Mouse (Mus musculus): ENCODE measurements at regions not wholly inside any gene's neighbourhood (a gene's known extent, or its start where the extent isn't known, plus 50 kb on each side); places are given as distances from the start of the nearest gene placed in this dataset.

DNA sequence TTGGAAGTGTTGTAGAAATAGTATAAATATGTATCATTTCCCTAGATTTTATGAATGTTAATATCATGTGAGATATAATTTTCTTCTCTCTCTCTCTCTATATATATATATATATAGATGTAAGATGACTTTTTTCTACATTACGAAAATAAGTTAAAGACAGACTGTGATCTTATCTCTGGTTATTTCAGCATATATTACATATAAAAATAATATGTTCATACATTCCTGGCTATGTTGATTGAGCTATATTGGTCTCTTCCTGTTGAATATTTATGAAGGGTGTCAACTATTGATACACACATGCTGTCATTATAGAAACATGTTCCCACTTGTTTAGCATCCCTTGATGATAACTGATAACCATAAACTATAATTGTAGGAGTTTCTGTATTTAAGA, 793.2 kb upstream of the Fat3 start:
- no peak for DNase-seq (ENCODE audit: low spot score)

DNA sequence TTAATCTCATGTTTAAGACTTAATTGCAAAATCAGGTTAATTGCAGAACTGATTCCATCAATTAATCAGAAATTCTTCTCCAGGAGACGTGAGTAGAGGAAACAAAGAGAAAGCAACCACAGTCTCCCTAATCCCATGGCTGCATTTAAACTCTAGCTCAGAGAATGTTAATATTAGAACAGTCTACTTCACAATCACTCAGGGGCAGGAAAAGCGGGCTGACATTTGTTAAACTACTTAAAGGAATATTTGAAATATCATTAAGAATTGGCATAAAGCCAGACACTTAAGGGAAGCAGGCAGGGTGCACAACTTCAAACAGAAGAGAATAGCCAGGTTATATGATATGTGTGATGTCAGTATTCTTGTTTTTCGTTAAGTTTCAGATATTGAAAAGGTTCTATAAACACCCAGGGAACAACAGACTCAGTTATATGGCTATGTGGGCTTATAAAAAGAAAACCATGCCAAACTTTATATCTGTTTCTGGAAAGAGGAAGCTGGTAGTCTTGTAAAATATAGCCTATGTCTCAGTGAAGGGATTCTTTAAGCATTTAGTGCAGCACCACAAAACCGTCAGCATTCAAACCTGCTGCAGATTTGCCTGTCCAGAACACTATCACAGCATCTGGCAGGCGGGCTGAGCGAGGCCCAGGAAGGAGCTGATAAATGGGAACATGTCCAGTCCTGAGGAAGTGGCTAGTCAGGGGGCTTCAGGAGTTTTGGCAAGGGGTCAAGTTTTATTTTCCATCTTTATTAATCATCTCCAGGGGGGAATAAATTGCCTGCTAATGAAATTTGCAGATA, 787.9 kb upstream of the Fat3 start:
- peak; percentile 6 for DNase-seq (ENCODE audit: low spot score)

DNA sequence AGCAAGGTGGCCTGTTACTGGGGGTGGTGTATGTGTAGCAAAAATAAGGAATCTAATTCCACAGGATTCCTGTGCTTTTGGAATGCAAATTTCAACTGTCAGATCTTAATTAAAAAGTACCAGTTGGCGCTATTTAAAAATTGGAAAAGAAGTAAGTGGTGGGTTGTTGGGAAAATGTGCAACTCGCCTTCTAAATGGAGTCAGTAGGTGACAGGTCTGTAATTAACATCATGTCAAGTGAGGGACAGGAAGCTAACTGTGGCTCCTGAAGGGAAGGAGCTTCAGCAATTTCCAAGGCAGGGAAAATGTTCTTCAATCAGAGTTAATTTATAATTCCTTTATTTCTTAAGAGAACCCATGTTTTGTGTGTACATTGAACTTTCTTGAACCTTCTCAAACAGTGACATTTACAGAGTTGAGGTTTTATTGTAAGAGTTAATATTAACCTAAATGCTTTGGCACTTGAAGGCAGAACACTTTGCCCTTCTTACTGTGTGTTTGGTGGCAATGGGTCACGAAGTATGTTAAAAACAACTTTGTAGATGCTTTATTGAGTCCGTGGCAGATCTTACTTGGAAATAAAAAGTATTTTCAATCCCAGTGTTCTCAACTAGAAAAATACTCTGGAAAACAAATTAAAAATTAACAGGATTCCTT, 778.4 kb upstream of the Fat3 start:
- no peak for DNase-seq (ENCODE audit: low spot score)

DNA sequence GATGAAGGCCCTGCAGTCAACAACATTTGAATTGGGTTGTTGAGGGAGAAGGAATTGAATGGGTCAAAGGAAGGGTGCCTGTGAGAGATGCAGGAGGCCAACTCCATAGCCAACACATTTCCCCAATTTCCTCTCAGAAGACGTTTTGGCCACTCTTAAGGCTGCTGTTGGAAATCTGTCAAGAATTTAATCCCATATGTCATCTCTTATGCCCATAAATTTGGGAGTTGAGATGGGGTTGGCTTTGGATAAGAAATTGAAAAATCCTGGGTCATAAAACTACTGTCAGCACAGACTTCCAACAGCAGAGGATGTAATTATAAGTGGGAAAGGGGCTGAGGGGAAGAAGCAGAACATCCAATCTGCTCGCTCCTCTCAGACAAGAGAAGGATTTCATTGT, 771.5 kb upstream of the Fat3 start:
- DNase-seq (ENCODE audit: low spot score) = no peak

DNA sequence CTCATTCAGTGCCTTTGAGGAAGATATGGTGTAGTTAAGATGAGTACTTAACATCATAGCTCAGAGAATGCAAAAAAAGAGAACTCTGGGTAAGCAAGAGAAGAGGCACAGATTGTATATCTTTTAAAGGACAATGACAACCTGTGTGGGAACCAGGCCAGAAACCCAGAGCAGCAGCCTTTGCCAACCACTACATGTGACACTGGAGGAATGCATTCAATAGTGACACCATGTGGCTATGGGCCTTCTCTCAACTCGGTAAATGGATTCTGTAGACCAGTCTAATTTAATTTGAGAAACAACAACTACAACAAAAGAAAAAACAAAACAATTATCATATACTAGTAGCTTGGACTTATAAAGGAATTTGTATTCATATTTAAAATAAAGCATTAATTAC, 768.5 kb upstream of the Fat3 start:
- DNase-seq (ENCODE audit: low spot score) = no peak

DNA sequence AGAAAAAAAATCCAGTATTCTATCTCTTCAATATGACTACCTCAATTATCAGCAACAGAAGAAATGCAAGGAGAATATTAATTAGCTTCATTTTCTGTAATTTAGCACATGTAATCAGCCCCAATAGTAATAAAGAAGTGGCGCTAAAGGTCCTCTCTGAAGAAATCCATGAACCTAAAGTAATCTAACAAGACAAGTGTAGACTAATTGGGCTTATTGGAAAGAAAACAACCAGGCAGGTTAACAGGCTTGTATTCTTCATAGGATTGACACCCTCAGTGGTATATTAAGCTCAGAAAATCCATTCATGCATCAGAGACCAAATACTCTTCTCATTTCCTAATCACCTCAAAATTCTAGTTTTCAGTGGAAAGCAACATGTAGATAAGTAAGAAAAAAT, 756.1 kb upstream of the Fat3 start:
- DNase-seq (ENCODE audit: low spot score) = no peak

DNA sequence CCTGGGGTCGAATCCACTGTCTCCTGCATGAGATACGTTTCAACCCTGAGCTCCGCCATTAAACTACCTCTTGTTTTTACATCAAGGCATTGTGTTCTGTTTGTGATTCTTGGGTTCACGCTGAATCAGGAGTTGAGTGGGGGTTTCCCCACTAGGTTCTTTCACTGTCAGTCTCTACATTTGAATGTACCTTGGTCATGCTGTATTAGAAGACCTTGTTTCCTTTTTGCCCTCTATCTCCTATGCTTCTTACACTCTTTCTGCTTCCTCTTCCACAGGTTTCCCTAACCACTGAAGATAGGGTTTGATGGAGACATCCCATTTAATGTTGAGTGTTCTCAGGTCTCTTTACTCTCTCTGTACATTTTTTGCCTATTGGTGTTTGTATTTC, 726.0 kb upstream of the Fat3 start:
- no peak for DNase-seq (ENCODE audit: low spot score)

DNA sequence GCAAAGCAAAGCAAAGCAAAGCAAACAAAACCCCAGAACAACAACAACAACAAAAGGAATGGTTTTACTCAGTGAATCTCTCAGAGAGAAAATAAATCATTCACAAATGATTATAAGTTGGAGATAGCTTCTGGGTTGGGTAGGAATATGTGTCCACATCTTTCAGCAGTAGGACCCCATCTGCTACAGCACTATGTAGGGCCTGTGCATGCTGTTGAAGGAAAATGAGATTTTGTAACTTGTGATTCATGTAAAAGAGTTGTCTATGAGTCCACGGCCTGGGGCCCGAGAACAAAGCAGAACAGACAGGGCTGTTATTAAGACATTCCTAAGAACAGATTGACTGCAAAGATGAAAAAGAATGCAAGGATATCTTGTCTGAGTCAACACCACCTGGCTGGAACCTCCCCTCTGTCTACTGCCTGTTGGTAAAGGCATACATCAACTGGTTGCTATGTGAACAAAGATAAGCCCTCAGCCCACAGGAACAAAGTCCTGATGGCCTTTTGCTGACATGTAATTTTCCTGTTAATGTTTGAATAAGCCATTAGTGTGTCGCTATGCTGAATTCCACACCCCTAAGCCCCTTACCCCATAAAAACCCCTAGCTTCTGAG, 725.5 kb upstream of the Fat3 start:
- no peak for DNase-seq (ENCODE audit: low spot score)

DNA sequence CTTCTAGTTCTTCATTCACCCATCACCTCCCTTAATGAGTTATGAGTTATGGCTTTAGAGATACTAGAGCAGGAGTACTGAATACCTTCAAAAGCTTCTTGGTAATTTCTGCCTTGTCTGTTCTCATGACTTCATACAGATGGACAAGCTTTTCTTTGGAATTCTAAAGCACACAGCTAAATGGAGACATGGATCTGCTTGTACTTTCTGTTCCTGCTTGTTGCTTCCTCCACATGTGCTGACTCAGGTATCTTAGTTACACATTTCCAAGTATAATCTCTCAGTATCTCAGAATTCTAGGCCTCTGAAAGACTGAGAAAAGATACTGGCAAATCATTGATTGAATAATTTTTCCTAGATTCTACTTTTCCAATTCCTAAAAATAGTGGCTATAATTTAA, 694.3 kb upstream of the Fat3 start:
- no peak for DNase-seq (ENCODE audit: low spot score)

DNA sequence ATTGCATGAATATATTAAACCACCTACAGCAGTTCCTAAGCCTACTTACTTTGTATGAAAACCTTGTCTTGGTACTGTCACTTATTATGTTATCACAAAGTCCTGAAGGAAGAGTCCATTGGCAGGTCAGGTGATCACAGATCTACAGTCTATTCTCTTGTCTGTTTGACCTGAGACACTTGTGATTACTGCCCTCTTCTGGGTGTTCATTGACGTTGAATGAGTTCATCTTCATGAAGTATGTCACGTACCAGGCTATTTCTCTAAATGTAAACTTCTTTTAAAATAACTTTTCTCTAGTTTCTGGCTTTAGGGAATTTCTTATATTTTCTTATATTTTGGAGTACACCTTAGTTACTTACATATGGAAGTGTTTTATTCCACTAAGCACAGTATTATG, 688.5 kb upstream of the Fat3 start:
- DNase-seq (ENCODE audit: low spot score) = no peak

DNA sequence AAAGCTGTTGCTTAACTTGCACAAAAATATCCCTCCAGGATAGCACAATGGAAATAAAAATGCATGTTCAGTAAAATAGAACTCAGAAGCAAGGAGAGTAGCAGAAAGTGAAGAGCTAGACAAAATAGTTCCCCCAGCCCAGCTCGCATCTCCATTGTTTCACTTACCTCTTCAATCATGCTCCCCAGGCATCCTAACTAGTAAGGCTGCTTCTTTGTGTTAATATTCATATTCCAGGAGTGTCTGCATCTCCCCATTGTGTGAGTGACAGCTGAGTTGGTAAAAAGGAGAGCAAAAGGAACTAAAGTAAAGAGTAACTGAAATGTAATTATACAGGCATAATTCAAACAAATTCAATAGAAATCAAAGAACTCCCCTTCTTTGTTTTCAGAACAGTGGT, 667.1 kb upstream of the Fat3 start:
- DNase-seq (ENCODE audit: low spot score) = no peak

DNA sequence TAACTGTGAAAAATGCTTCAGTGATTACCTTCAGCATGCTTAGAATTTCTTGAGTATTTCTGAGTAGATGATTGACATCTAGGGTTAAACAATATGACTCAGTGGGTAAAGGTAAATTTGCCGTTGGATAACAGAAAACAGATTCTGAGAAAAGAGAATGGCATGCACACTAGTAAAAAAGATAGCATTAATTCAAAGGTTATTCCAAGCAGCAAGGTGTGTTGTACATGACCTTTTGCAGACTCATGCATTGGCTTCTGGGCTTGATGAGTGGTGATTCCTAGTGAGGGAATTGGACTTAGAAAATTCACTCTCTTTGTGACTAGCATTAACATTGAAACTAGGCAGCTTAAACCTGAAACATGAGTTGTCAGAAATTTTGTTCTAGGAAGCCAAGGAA, 665.2 kb upstream of the Fat3 start:
- DNase-seq (ENCODE audit: low spot score) = no peak

DNA sequence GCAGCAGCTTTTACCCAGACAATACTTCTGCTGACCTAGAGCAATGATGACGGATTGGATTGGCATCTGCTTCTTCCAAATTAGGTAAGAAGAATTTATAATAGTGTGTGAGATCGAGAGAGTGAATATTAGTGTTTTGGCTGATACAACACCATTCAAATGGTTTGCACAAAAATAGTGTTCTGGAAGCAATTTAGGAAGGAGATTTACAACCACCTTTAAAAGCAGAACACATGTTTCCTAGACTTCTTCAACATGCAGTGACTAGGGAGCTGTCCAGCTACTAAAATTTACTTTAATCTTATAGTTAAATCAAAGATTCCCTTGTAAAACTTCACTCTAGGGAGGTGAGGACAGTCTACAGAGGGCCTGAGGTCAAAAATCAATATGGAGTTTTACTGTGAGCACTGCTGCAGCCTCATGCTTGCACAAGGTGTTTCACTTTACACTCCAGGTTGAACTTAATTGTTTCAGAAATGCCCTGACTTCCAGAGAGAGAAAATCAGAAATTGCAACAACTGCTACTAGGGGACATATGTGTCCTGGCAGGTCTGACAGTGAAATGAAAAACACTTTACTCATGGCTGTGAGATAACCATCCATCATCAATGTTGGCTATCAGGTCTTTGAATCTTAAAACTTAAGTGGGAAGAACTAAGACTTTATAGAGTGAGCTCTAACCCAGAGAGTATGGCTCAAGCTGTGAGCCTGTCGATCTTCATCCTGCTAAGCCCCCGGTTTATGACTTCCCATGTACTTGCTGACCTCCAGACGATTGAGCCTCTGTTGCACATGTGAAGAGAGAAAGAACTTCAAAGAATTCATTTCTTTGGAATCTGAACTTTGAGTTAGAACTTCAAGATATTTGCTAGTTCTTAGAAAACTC, 657.6 kb upstream of the Fat3 start:
- no peak for DNase-seq (ENCODE audit: low spot score)

DNA sequence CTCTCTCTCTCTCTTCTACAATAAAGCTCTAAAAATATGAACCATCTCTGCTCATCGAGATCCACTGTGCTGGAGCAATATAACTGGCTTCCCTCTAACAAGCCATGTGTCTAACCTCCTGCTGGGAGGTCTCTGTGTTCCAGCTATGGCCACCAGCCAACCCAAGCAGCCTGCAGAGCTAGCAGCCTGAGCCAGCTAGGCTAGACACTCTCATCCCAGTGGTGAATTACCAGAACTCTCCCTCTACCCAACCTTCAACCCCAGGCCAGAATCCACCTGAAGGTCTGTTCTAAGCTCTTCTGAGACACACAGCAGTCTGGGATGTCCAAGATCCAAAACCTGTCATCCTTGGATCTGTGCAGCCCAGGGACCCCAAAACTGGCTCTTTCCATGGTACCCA, 651.3 kb upstream of the Fat3 start:
- DNase-seq (ENCODE audit: low spot score) = no peak

DNA sequence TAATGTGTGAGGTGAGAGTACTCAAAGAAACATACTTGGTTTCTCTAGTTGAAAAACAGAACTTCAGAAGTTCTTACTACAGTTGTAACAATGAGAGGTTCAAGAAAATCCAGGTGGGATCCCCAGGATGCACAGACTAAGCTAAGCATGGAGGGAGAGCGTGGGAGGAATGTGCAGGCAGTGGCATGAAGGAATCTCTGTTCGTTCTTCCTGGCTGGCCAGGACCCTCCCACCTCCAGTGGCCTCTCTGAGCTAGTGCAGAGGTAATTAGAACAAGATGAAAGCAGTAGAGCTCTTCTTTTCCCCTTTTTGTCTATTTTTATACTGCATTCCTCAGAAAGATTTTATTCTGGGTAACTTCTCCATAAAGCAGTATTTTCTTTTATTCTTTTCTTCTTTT, 648.3 kb upstream of the Fat3 start:
- no peak for DNase-seq (ENCODE audit: low spot score)
